Mouse (Mus musculus): ENCODE measurements around the gene Qrich2. TPM values are rescaled to one million over a fixed set of nuclear protein-coding genes. Genes with fewer than 3 reads are reported as not detected.
A peak's percentile ranks its signal among the peaks of the same experiment; 100 is the strongest.

Gene Qrich2
- polyA plus RNA-seq, 1 experiment, result 1.3 TPM

DNA sequence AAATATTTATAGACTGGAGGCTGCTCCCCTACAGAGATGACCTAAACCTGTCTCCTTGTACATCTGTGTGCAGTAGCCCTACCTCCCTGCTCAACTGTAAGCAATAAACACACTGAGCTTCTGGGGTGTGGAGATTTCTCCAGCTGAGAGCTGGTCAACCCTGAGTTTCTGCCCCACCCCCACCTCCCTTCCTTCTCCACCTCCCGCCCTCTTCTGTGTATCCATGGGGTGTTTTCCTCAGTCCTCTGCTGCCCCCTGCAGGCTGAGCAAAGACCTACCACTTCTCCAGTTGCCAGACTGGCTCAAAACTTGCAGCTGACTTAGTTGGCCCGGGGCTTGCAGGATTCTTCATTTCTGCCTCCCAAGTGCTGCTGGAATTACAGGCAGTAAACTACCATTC lies 2.2 kb downstream of the Qrich2 start:
- Histone ChIP-seq H3K27ac (ENCODE audit: insufficient read depth, low read length) (no peak overlapping the region), H3K36me3 (ENCODE audit: control insufficient read depth, insufficient read depth, low read length, poor library complexity, severe bottlenecking) (no peaks in the 10 kb centered on the region), H3K9ac (ENCODE audit: low read depth, poor library complexity, severe bottlenecking) (no peak overlapping the region), H3K9me3 (replicated peaks; ENCODE audit: control insufficient read depth, insufficient read depth, low read length, poor library complexity, severe bottlenecking) (no peaks in the 10 kb centered on the region), H3K4me3 (ENCODE audit: low read depth, low read length) (no peak overlapping the region), H3K4me1 (ENCODE audit: control insufficient read depth, insufficient read depth, low read length) (no peaks in the 10 kb centered on the region), H3K27me3 (ENCODE audit: control insufficient read depth, insufficient read depth, low read length, poor library complexity, severe bottlenecking) (no peaks in the 10 kb centered on the region)
- TF ChIP-seq EP300 (IDR thresholded peaks at IDR 0.05; ENCODE audit: insufficient read depth, low read depth, low read length) (no peak), POLR2A (IDR thresholded peaks at IDR 0.05; ENCODE audit: insufficient read depth, low read length) (no peak), CTCF (IDR thresholded peaks at IDR 0.05; ENCODE audit: low read depth, low read length) (peak; percentile 78)

DNA sequence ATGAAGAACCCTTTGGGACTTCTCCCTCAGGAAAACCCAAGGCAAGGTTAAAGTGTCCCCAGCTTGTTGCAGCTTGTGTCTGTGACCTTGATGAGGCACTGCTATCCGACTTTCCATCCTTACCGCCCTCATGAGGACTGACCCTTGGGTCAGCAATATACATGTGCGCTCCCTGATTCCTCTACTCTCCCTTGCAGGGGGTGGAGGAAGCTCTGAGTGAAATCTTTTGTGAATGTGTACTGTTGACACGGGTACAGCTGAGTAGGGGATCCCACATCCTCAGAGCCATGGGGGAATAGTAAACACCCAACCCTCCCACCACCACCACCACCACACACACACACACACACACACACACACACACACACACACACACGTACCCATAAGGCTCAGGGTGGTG lies 2.7 kb downstream of the Qrich2 start:
- Histone ChIP-seq H3K36me3 (ENCODE audit: control insufficient read depth, insufficient read depth, low read length, poor library complexity, severe bottlenecking) (no peaks in the 10 kb centered on the region), H3K9ac (ENCODE audit: low read depth, poor library complexity, severe bottlenecking) (no peak overlapping the region), H3K27ac (ENCODE audit: insufficient read depth, low read length) (no peak overlapping the region), H3K4me1 (ENCODE audit: control insufficient read depth, insufficient read depth, low read length) (no peaks in the 10 kb centered on the region), H3K4me3 (ENCODE audit: low read depth, low read length) (no peak overlapping the region), H3K9me3 (replicated peaks; ENCODE audit: control insufficient read depth, insufficient read depth, low read length, poor library complexity, severe bottlenecking) (no peaks in the 10 kb centered on the region), H3K27me3 (ENCODE audit: control insufficient read depth, insufficient read depth, low read length, poor library complexity, severe bottlenecking) (no peaks in the 10 kb centered on the region)
- TF ChIP-seq EP300 (IDR thresholded peaks at IDR 0.05; ENCODE audit: insufficient read depth, low read depth, low read length) (no peak), POLR2A (IDR thresholded peaks at IDR 0.05; ENCODE audit: insufficient read depth, low read length) (no peak), CTCF (IDR thresholded peaks at IDR 0.05; ENCODE audit: low read depth, low read length) (no peak)

DNA sequence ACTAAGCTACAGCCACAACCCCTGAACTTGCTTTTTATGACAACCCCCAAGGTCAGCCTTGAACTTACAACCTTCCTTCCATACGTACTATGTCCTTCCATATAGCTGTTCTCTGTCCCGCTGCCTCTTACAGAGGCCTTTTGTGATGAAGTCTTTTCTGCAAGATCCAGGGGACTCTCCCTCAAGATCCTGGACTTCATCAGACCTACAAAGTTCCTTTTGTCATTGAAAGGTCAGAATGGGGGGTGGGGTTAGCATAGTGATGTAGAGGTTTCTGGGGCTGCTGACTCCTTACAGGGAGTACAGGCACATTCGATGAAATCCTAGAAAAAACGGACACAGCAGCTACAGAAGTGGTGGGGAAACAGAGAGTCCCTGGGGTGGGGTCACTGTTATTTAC lies 6.3 kb downstream of the Qrich2 start:
- H3K27ac ChIP-seq (ENCODE audit: insufficient read depth, low read length), result no peak overlapping the region
- H3K4me1 ChIP-seq (ENCODE audit: control insufficient read depth, insufficient read depth, low read length), result no peaks in the 10 kb centered on the region
- H3K4me3 ChIP-seq (ENCODE audit: low read depth, low read length), result no peak overlapping the region
- no peaks in the 10 kb centered on the region for H3K36me3 ChIP-seq (ENCODE audit: control insufficient read depth, insufficient read depth, low read length, poor library complexity, severe bottlenecking)
- no peak overlapping the region for H3K9ac ChIP-seq (ENCODE audit: low read depth, poor library complexity, severe bottlenecking)
- no peaks in the 10 kb centered on the region for H3K27me3 ChIP-seq (ENCODE audit: control insufficient read depth, insufficient read depth, low read length, poor library complexity, severe bottlenecking)
- no peak for TF ChIP-seq CTCF (IDR thresholded peaks at IDR 0.05; ENCODE audit: low read depth, low read length)
- TF ChIP-seq POLR2A (IDR thresholded peaks at IDR 0.05; ENCODE audit: insufficient read depth, low read length), result no peak
- TF ChIP-seq EP300 (IDR thresholded peaks at IDR 0.05; ENCODE audit: insufficient read depth, low read depth, low read length), result no peak
- no peaks in the 10 kb centered on the region for H3K9me3 ChIP-seq (replicated peaks; ENCODE audit: control insufficient read depth, insufficient read depth, low read length, poor library complexity, severe bottlenecking)

DNA sequence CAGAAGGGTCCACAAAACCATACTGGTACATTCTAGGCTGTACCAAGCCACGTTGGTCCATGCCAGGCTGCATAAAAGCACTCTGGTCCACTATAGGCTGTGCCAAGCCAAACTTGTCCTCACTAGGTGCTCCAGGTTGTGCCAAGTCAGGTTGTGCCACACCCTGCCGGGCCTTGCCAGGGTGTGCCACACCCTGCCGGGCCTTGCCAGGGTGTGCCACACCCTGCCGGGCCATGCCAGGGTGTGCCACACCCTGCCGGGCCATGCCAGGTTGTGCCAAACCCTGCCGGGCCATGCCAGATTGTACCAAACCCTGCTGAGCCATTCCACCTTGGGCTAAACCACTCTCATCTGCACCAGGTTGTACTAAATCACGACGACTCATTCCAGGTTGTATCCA lies 9.8 kb downstream of the Qrich2 start:
- no peak overlapping the region for H3K27ac ChIP-seq (ENCODE audit: insufficient read depth, low read length)

DNA sequence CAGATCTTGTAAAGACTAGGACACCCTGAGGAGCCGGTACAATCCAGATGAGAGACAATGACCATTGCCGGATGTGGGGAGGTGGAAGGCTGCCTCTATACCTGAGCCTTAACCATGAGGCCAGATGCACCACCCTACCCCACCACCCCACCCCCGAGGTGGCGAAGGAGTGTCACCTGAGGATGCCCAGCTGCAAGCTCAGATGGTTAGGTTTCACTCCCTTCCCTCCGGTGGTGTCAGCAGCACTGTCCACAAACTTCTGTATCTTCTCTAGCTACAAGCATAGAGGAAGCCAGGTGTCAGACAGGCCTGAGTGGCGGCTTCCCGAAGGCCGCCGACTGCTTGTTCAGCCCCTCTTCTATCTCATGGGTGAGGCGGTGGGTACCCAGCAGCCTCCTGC lies 12.2 kb downstream of the Qrich2 start:
- H3K36me3 ChIP-seq (ENCODE audit: control insufficient read depth, insufficient read depth, low read length, poor library complexity, severe bottlenecking), result no peaks in the 10 kb centered on the region
- no peak overlapping the region for H3K9ac ChIP-seq (ENCODE audit: low read depth, poor library complexity, severe bottlenecking)
- H3K4me3 ChIP-seq (ENCODE audit: low read depth, low read length), result no peak overlapping the region
- no peak for TF ChIP-seq POLR2A (IDR thresholded peaks at IDR 0.05; ENCODE audit: insufficient read depth, low read length)
- H3K9me3 ChIP-seq (replicated peaks; ENCODE audit: control insufficient read depth, insufficient read depth, low read length, poor library complexity, severe bottlenecking), result 0 out of 2 replicates have a peak, but pooled peaks cover 2% of the 10 kb centered on the region
- H3K27ac ChIP-seq (ENCODE audit: insufficient read depth, low read length), result no peak overlapping the region
- H3K27me3 ChIP-seq (ENCODE audit: control insufficient read depth, insufficient read depth, low read length, poor library complexity, severe bottlenecking), result no peaks in the 10 kb centered on the region
- no peaks in the 10 kb centered on the region for H3K4me1 ChIP-seq (ENCODE audit: control insufficient read depth, insufficient read depth, low read length)

More for the DNA sequence above, 9.8 kb downstream of the Qrich2 start:
- no peak overlapping the region for H3K4me3 ChIP-seq (ENCODE audit: low read depth, low read length)
- H3K9me3 ChIP-seq (replicated peaks; ENCODE audit: control insufficient read depth, insufficient read depth, low read length, poor library complexity, severe bottlenecking), result no peaks in the 10 kb centered on the region
- TF ChIP-seq CTCF (IDR thresholded peaks at IDR 0.05; ENCODE audit: low read depth, low read length), result no peak
- no peak for TF ChIP-seq POLR2A (IDR thresholded peaks at IDR 0.05; ENCODE audit: insufficient read depth, low read length)
- no peak for TF ChIP-seq EP300 (IDR thresholded peaks at IDR 0.05; ENCODE audit: insufficient read depth, low read depth, low read length)
- no peaks in the 10 kb centered on the region for H3K27me3 ChIP-seq (ENCODE audit: control insufficient read depth, insufficient read depth, low read length, poor library complexity, severe bottlenecking)
- no peaks in the 10 kb centered on the region for H3K36me3 ChIP-seq (ENCODE audit: control insufficient read depth, insufficient read depth, low read length, poor library complexity, severe bottlenecking)
- H3K9ac ChIP-seq (ENCODE audit: low read depth, poor library complexity, severe bottlenecking), result no peak overlapping the region
- H3K4me1 ChIP-seq (ENCODE audit: control insufficient read depth, insufficient read depth, low read length), result no peaks in the 10 kb centered on the region

DNA sequence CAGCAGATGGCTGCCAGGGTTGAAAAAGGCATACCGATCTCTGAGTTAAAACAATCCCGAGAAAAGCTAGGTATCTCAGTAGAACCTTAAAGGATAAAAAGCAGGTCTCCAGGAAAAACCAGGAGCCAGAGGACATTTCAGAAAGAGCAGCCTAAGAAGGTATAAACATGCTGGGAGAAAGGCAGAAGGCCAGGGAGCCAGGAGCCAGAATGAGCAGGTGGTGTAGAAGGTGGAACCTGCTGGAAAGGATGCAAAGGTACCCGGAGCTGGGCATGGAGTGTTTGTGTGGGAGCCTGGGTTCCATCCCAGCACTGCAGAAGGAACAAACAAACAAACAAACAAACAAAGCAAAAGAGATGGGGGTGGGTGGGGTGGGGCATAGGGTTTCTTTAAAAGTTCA lies 16.7 kb downstream of the Qrich2 start:
- no peak overlapping the region for H3K27ac ChIP-seq (ENCODE audit: insufficient read depth, low read length)
- 0 out of 2 replicates have a peak, but pooled peaks cover 2% of the 10 kb centered on the region for H3K9me3 ChIP-seq (replicated peaks; ENCODE audit: control insufficient read depth, insufficient read depth, low read length, poor library complexity, severe bottlenecking)
- no peak overlapping the region for H3K4me3 ChIP-seq (ENCODE audit: low read depth, low read length)
- H3K27me3 ChIP-seq (ENCODE audit: control insufficient read depth, insufficient read depth, low read length, poor library complexity, severe bottlenecking), result no peaks in the 10 kb centered on the region
- TF ChIP-seq EP300 (IDR thresholded peaks at IDR 0.05; ENCODE audit: insufficient read depth, low read depth, low read length) (no peak), POLR2A (IDR thresholded peaks at IDR 0.05; ENCODE audit: insufficient read depth, low read length) (no peak), CTCF (IDR thresholded peaks at IDR 0.05; ENCODE audit: low read depth, low read length) (no peak)
- no peak overlapping the region for H3K9ac ChIP-seq (ENCODE audit: low read depth, poor library complexity, severe bottlenecking)
- H3K4me1 ChIP-seq (ENCODE audit: control insufficient read depth, insufficient read depth, low read length), result peaks cover 3% of the 10 kb centered on the region
- H3K36me3 ChIP-seq (ENCODE audit: control insufficient read depth, insufficient read depth, low read length, poor library complexity, severe bottlenecking), result no peaks in the 10 kb centered on the region

Measured in ES-Bruce4 (cell line).